Mouse (Mus musculus): ENCODE measurements around the gene Apip. TPM values are rescaled to one million over a fixed set of nuclear protein-coding genes. Genes with fewer than 3 reads are reported as not detected.

Apip gene
- polyA plus RNA-seq (2015; fragmentation: Nextera tagmentation; extraction: Ambion mirVana): 53.6 and 54.1 TPM in 2 replicates

DNA sequence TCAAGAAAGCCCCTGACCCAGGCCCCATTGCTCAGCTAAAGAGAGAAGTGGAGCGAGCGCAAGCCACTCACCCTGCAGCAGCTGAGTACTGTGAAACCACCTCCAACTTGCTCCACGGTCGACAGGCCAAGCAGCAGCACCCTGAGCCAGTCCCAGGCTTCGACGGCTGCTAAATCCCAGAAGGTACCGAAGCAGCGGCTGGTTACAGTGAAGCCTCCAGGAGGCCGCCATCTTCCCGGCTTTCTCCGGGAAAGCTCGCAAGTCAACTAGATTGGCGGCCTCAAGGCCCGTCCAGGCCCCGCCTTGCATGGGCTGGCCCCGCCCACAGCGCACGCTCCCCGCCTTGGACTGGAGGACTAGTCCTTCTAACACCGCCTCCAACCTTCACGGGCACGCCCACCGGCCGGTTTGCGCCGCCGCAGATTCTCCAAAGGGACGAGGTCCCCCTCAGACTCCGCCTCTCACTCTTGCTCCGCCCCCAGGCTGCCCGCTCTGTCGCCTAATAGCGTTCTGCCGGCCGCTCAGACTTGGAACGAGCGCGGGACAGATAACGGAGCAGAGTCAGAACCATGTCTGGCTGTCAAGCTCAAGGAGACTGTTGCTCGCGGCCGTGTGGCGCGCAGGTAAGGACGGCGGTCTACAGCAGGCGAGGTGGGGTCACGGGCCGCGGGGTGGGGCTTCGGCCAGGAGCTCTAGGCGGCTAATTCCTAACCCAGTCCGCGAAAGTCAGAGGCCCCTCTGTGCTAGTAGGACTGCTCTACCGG is at the start of gene Apip, which contains the start of gene Pdhx:
Gene Apip, plus strand, starts transcription at position 457 of the 764 bp plus-strand sequence.
Gene Pdhx, minus strand, starts transcription at position 295 of the 764 bp plus-strand sequence.
- Histone ChIP-seq H3K4me1 (peaks cover 26% of the 10 kb centered on the region), H3K27ac (peak within 1 kb of the TSS; percentile 78), H3K27me3 (no peaks in the 10 kb centered on the region), H3K36me3 (ENCODE audit: poor library complexity, severe bottlenecking) (no peaks in the 10 kb centered on the region), H3K9me3 (replicated peaks) (no peaks in the 10 kb centered on the region), H3K9ac (peak within 1 kb of the TSS; percentile 79), H3K4me3 (peak within 1 kb of the TSS; percentile 61), H3K4me2 (peak within 1 kb of the TSS; percentile 67)
- under 1% methylated on average over 55 of the region's 55 CpGs for WGBS
- peak; percentile 100 for ATAC-seq

DNA sequence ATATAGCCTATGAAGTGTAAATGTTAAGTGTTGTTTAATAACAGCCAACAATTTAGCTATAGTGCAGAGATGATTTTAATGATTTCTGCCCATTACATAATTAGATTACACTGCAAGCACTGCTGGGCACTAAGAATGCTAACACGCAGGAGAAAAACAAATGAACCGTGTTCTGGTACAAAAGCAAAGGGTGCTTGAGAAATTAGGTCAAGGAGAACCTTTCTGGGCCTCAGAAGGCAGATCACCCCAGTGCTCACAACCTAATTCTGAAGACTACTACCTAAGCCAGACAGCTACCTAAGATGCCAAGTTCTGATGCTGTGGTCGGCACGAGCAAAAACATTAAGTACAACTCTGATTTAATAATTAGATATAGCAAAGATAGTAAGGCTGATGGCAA is 35.6 kb upstream of the Apip start:
- no peaks in the 10 kb centered on the region for H3K9me3 ChIP-seq (replicated peaks)
- H3K4me1 ChIP-seq: peaks cover 9% of the 10 kb centered on the region; the same call in 1 of the 2 replicates
- no peak overlapping the region for H3K4me2 ChIP-seq
- no peak overlapping the region for H3K9ac ChIP-seq
- H3K36me3 ChIP-seq (ENCODE audit: poor library complexity, severe bottlenecking): peaks cover 12% of the 10 kb centered on the region
- H3K27ac ChIP-seq: no peak overlapping the region
- WGBS: 58% methylated on average over 4 of the region's 4 CpGs
- no peak for ATAC-seq
- no peak overlapping the region for H3K4me3 ChIP-seq
- no peaks in the 10 kb centered on the region for H3K27me3 ChIP-seq

DNA sequence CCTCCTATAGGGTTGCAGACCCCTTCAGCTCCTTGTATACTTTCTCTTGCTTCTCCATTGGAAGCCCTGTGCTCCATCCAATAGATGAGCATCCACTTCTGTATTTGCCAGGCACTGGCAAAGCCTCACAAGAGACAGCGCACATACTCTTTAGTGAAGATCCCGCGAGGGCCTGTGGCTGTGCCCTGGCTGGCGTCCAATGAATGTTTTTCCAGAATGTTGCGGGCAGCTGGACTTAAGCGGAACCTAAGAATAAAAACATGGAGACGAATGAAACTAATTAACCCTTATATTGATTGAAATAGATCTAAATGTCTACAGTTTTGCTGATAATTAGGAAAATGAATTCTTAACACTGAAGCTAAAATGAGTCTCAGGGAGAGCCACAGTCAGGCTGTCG is 32.6 kb upstream of the Apip start:
- 50% methylated on average over 8 of the region's 8 CpGs for WGBS
- ATAC-seq: no peak
- Histone ChIP-seq H3K4me3 (no peak overlapping the region), H3K9me3 (replicated peaks) (no peaks in the 10 kb centered on the region), H3K4me2 (no peak overlapping the region), H3K36me3 (ENCODE audit: poor library complexity, severe bottlenecking) (peaks cover 7% of the 10 kb centered on the region; the same call in 1 of the 2 replicates), H3K9ac (no peak overlapping the region), H3K27me3 (no peaks in the 10 kb centered on the region), H3K27ac (no peak overlapping the region), H3K4me1 (peaks cover 16% of the 10 kb centered on the region)

DNA sequence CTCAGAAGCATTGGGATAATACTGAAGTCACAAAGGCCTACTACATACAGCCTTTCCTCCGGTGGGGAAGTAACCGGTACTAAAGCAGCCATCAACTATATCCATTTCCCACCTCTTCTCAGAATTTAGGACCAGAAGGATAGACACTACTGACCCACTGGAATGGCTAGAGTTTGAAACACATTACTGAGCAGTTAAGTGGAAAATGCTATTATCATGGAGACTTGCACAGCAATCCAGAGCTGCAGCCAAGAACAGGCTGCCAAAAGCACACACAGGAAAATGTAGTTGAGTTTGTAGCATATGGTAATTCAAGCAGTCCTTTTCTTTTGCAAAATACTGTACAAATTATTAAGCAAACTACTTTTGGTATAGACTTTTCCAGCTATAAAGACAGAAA is 28.2 kb upstream of the Apip start:
- WGBS: 85% methylated on average over 2 of the region's 2 CpGs

DNA sequence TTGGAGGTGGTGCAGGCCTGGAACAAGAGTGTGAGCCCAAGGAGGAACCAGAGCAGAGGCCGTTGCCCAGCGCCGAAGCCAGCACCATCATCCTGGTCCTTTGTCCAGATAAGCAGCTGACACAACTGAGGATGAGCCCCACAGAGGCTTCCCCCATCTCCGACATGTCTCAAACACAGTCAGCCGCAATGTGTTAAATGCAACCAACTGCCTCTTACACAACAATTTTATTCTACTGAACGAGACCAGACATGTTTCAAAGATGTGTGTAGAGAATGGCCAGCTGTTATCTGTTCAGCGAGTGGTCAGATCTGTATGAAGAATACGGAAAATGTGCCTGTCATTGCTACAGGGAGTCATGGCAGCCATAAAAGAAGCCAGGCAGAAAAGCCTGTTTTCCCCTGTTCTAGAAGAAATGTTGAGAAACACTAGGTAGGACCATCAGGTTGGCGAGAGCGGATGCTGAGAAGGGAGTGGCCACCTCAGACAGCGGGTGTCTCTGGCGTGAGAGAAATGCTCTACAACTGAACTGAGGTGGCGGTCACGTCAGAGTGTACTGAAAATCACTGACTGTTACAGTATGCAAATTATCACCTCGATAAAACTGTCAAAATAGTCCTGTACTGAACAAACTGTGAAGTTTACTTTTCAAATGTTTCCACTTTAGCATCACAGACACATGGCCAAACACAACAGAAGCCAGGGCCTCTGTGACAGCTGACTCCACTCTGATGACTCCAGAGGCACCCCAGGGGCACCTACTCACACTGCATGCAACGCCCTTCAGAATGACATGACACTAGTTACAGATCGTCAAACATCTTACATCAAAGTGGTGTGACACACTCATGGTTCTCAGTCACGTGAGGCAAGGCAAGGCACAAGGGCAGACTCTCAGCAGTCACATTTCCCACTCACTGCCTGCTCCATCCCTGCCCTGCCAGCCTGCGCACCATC is 21.3 kb upstream of the Apip start:
- WGBS: 89% methylated on average over 19 of the region's 19 CpGs
- Histone ChIP-seq H3K4me2 (no peak overlapping the region), H3K9me3 (replicated peaks) (no peaks in the 10 kb centered on the region), H3K27me3 (no peaks in the 10 kb centered on the region), H3K36me3 (ENCODE audit: poor library complexity, severe bottlenecking) (peaks cover 7% of the 10 kb centered on the region; the same call in 1 of the 2 replicates), H3K4me1 (no peaks in the 10 kb centered on the region), H3K4me3 (no peak overlapping the region), H3K27ac (no peak overlapping the region), H3K9ac (no peak overlapping the region)
- ATAC-seq: no peak

More for the DNA sequence above, 28.2 kb upstream of the Apip start:
- ATAC-seq: no peak
- peaks cover 16% of the 10 kb centered on the region for H3K4me1 ChIP-seq
- no peak overlapping the region for H3K9ac ChIP-seq
- no peak overlapping the region for H3K27ac ChIP-seq
- H3K27me3 ChIP-seq: no peaks in the 10 kb centered on the region
- no peak overlapping the region for H3K4me3 ChIP-seq
- peaks cover 7% of the 10 kb centered on the region; the same call in 1 of the 2 replicates for H3K36me3 ChIP-seq (ENCODE audit: poor library complexity, severe bottlenecking)
- no peak overlapping the region for H3K4me2 ChIP-seq
- H3K9me3 ChIP-seq (replicated peaks): no peaks in the 10 kb centered on the region

DNA sequence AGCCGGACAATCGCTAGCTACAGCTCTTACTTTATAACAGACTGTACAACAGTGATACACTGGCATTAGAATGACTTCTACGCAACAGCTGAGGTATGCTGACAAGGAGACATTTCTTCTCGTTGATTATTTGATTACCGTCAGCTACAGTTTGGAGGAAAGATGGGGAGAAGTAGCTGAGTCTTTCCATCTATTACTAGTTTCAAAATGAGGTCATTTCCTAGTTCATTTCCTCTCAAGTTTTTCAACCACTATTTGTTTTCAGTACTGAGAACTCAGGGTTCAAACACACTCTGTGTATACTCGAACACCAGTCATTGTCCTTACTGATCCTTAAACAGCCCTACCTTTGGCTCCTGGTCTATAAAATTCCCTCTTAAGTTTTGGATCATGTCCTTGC is 17.7 kb upstream of the Apip start:
- 0 out of 2 replicates have a peak, but pooled peaks cover 4% of the 10 kb centered on the region for H3K4me1 ChIP-seq
- WGBS: 94% methylated on average over 6 of the region's 6 CpGs
- no peak overlapping the region for H3K4me2 ChIP-seq
- no peak for ATAC-seq
- H3K9me3 ChIP-seq (replicated peaks): no peaks in the 10 kb centered on the region
- H3K27me3 ChIP-seq: no peaks in the 10 kb centered on the region
- H3K27ac ChIP-seq: no peak overlapping the region
- H3K36me3 ChIP-seq (ENCODE audit: poor library complexity, severe bottlenecking): peaks cover 5% of the 10 kb centered on the region; the same call in 1 of the 2 replicates
- no peak overlapping the region for H3K4me3 ChIP-seq
- no peak overlapping the region for H3K9ac ChIP-seq

DNA sequence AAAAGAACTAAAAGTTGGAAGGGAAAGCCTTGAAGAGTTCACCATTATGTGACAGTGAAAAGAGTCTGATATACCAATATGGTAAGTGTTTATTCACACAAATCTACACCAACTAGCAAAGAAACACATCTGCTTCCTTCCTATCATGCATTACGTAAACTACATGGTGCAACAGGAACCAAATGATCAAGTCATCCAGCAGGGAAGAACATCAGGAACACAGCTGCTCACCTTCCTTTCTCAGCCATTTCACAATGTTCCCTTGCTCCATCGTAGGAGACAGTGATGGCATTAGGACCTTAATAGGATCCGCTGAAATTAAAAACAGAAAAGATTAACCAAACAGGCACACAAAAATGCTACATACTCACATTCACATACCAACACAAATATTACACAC is 15.2 kb upstream of the Apip start:
- Histone ChIP-seq H3K27ac (no peak overlapping the region), H3K4me2 (no peak overlapping the region), H3K9ac (no peak overlapping the region), H3K27me3 (no peaks in the 10 kb centered on the region), H3K9me3 (replicated peaks) (no peaks in the 10 kb centered on the region), H3K36me3 (ENCODE audit: poor library complexity, severe bottlenecking) (peaks cover 5% of the 10 kb centered on the region; the same call in 1 of the 2 replicates), H3K4me1 (peaks cover 10% of the 10 kb centered on the region), H3K4me3 (no peak overlapping the region)
- 90% methylated on average over 3 of the region's 3 CpGs for WGBS
- ATAC-seq: no peak

DNA sequence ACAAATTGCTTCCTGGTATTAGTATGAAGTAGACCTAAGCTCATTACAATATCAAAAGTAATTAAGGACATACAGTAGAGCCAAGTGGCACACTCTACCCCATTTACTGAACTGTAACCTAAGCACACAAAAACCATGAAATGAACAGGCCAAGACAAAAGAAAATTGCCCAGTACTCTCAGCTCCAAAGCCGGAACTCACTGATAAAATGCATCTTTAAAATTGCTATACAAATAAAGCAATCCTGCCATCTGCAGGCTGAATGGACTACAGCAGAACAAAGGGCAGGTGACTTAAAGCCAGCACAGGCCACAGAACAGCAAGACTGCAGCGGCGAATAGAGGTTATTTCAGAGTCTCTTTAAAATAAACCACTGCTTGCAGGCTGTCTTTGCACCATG is 10.6 kb upstream of the Apip start:
- no peak overlapping the region for H3K4me2 ChIP-seq
- ATAC-seq: peak; percentile 53; the same call in 1 of the 2 replicates
- 0 out of 2 replicates have a peak overlapping the region, but pooled peaks have one; percentile 13 for H3K9ac ChIP-seq
- H3K4me1 ChIP-seq: peaks cover 10% of the 10 kb centered on the region
- no peaks in the 10 kb centered on the region for H3K9me3 ChIP-seq (replicated peaks)
- no peaks in the 10 kb centered on the region for H3K36me3 ChIP-seq (ENCODE audit: poor library complexity, severe bottlenecking)
- WGBS: 23% methylated on average over 3 of the region's 3 CpGs
- no peaks in the 10 kb centered on the region for H3K27me3 ChIP-seq
- H3K4me3 ChIP-seq: no peak overlapping the region
- no peak overlapping the region for H3K27ac ChIP-seq

DNA sequence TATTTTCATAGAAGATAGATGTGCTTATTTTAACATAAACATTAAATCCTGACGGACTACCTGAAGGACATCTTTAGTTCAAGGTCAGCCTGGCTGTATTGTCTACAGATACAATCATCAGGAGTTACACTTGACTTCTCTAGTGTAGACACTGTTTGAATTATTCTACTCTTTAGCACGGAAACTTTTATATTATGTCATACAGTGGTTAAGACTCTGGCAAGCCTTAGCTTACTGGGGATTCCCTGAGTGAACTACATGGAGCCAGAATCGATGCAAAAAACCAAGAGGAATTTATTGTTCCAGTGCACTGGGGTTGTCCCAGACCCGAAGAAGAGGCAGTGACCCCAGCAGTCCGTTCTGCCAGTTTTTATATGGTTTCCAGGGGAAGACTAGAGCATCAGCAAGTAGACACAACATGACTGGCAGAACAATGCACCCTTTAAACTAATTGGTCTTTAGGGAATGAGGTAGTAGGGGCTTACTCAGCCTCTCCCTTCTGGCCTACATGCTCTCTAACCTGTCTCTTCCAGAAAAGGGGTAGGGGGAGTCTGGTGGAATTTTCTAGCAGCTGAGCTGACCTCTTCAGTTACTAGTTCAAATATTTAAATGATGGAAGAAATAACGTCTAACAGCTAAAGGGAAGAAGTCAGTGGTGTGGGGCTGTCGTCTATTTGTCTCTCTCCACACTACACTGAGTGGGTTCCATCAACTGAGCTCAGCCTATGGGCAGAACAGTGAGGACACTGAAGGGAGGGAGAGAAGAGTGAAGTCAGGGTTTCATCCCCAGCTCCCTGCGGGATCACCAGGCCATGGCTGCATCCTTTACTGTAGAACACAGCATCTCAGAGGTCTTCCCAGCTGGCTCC is 6.6 kb upstream of the Apip start:
- Histone ChIP-seq H3K27me3 (no peaks in the 10 kb centered on the region), H3K4me3 (no peak overlapping the region), H3K9me3 (replicated peaks) (no peaks in the 10 kb centered on the region), H3K36me3 (ENCODE audit: poor library complexity, severe bottlenecking) (no peaks in the 10 kb centered on the region), H3K27ac (no peak overlapping the region), H3K4me1 (peaks cover 19% of the 10 kb centered on the region), H3K9ac (no peak overlapping the region), H3K4me2 (no peak overlapping the region)
- ATAC-seq: no peak
- 83% methylated on average over 8 of the region's 8 CpGs for WGBS

DNA sequence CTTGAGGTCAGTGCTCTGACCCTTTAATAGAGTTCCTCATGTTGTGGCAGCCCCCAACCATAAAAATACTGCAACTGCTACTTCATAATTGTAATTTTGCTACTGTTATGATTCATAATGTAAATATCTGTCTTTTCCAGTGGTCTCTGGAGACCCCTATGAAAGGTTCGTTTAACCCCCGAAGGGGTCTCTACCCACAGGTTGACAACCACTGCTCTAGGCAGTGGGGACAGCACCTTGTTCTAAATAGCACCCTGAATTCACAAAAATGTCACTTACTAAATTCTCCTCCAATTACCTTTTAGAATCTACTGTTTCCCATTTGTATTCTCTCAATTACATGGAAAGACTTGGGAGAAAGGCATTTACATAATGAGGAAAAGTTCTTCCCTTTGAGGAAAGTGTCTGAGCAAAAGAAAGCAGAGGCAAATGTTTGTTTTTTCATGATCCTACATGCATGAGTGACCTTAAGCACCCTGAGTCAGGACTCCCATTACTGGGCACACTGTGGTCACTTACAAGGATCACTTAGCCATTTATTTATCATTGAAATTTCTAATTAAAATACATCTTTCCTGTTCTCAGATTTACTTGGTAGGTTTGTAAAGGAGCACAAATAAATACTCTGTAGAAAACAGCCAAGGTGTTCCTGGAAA is 5.8 kb upstream of the Apip start:
- no peak for ATAC-seq
- Histone ChIP-seq H3K36me3 (ENCODE audit: poor library complexity, severe bottlenecking) (no peaks in the 10 kb centered on the region), H3K4me2 (no peak overlapping the region), H3K9ac (no peak overlapping the region), H3K27ac (no peak overlapping the region), H3K4me3 (no peak overlapping the region), H3K27me3 (no peaks in the 10 kb centered on the region), H3K4me1 (peaks cover 27% of the 10 kb centered on the region), H3K9me3 (replicated peaks) (no peaks in the 10 kb centered on the region)
- WGBS: 94% methylated on average over 2 of the region's 2 CpGs

DNA sequence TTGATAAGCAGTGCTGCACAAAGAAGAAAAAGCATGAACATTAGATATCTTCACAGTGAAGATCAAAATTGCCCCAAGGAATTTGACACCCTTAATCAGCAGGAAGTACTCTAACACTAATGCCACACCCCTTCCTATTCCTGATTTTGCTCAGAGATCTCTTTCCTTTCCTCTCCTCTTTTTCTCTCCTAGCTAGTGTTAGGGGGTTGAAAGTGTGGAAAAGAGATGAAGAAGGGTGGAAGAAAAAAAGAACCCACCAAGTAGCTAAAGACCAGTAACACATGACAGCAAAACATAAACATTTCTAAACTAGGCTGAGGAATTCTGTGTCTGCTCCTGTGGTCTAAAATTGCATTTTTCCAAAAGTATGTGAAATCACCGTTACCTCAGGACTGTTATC is 4.9 kb upstream of the Apip start:
- 94% methylated on average over 1 of the region's 1 CpGs for WGBS
- no peak for ATAC-seq

More for the DNA sequence above, 4.9 kb upstream of the Apip start:
- H3K4me3 ChIP-seq: no peak overlapping the region
- H3K9me3 ChIP-seq (replicated peaks): no peaks in the 10 kb centered on the region
- no peaks in the 10 kb centered on the region for H3K27me3 ChIP-seq
- no peak overlapping the region for H3K9ac ChIP-seq
- no peaks in the 10 kb centered on the region for H3K36me3 ChIP-seq (ENCODE audit: poor library complexity, severe bottlenecking)
- H3K4me2 ChIP-seq: no peak overlapping the region
- H3K4me1 ChIP-seq: peaks cover 21% of the 10 kb centered on the region
- no peak overlapping the region for H3K27ac ChIP-seq

Data from forebrain, embryonic 13.5 days (tissue).